Mouse (Mus musculus) myocyte (in vitro differentiated cells): ENCODE measurements around the gene Ulk4. TPM values are rescaled to one million over a fixed set of nuclear protein-coding genes. Genes with fewer than 3 reads are reported as not detected.

Experiments
- H3K27me3 ChIP-seq: one replicate; pipeline ENCODE4 v1.6.1; 2011; ENCODE audit not compliant: control insufficient read depth, insufficient read depth, insufficient read length
- H3K36me3 ChIP-seq: one replicate; pipeline ENCODE4 v1.6.1; 2011; ENCODE audit not compliant: control insufficient read depth, insufficient read depth
- H3K4me2 ChIP-seq: one replicate; pipeline ENCODE4 v1.6.1; 2011; ENCODE audit warnings: low read depth, control low read depth
- H3K4me3 ChIP-seq: one replicate; pipeline ENCODE4 v1.5.1; 2011; ENCODE audit warnings: mild to moderate bottlenecking, control low read depth, moderate library complexity
- H3K79me2 ChIP-seq: one replicate; pipeline ENCODE4 v1.6.1; 2011; ENCODE audit not compliant: control insufficient read depth, insufficient read depth
- H3ac ChIP-seq: one replicate; pipeline ENCODE4 v1.6.1; 2011; ENCODE audit not compliant: control insufficient read depth, insufficient read length
- CEBPB ChIP-seq: IDR thresholded peaks from 2 replicates; pipeline ENCODE4 v1.6.1; 2011; ENCODE audit warnings: mild to moderate bottlenecking, moderate library complexity; ENCODE audit not compliant: poor library complexity, insufficient read depth, severe bottlenecking
- E2F4 ChIP-seq: IDR thresholded peaks from one replicate; pipeline ENCODE4 v1.6.1; 2011; ENCODE audit warnings: mild to moderate bottlenecking, control low read depth, moderate library complexity; ENCODE audit not compliant: insufficient read depth
- MAX ChIP-seq: IDR thresholded peaks from one replicate; pipeline ENCODE4 v1.6.1; 2011; ENCODE audit warnings: low read depth, mild to moderate bottlenecking, control low read depth
- MYOD1 ChIP-seq, 3 experiments: IDR thresholded peaks; one replicate each; pipeline ENCODE4 v1.6.1; 2011; ENCODE audit warnings: control low read depth in 2 of 3, low read depth in 2 of 3, mild to moderate bottlenecking in 2 of 3, moderate library complexity in 1 of 3; ENCODE audit not compliant: insufficient read length in 2 of 3, control insufficient read depth in 1 of 3
- MYOG ChIP-seq, 3 experiments: IDR thresholded peaks; one replicate each; pipeline ENCODE4 v1.6.1; 2011; ENCODE audit warnings: control low read depth in 2 of 3, low read depth in 2 of 3, mild to moderate bottlenecking in 2 of 3; ENCODE audit not compliant: insufficient read length in 2 of 3, control insufficient read depth in 1 of 3, insufficient read depth in 1 of 3
- POLR2A ChIP-seq: IDR thresholded peaks from one replicate; pipeline ENCODE4 v1.6.1; 2011; ENCODE audit warnings: low read depth, mild to moderate bottlenecking, control low read depth, moderate library complexity; ENCODE audit not compliant: insufficient read length
- POLR2AphosphoS2 ChIP-seq: IDR thresholded peaks from one replicate; pipeline ENCODE4 v1.6.1; 2011; ENCODE audit warnings: low read depth, control low read depth; ENCODE audit not compliant: insufficient read length
- REST ChIP-seq: IDR thresholded peaks from one replicate; pipeline ENCODE4 v1.6.1; 2011; ENCODE audit warnings: mild to moderate bottlenecking, control low read depth, moderate library complexity; ENCODE audit not compliant: insufficient read depth, insufficient read length
- SRF ChIP-seq: IDR thresholded peaks from one replicate; pipeline ENCODE4 v1.6.1; 2011; ENCODE audit warnings: low read depth; ENCODE audit not compliant: control insufficient read depth, insufficient read length
- TCF12 ChIP-seq: IDR thresholded peaks from one replicate; pipeline ENCODE4 v1.6.1; 2011; ENCODE audit warnings: mild to moderate bottlenecking, control low read depth; ENCODE audit not compliant: poor library complexity, insufficient read depth, severe bottlenecking
- TCF3 ChIP-seq: IDR thresholded peaks from one replicate; pipeline ENCODE4 v1.6.1; 2011; ENCODE audit warnings: low read depth, control low read depth; ENCODE audit not compliant: insufficient read length
- USF1 ChIP-seq: IDR thresholded peaks from one replicate; pipeline ENCODE4 v1.6.1; 2011; ENCODE audit warnings: low read depth, mild to moderate bottlenecking, control low read depth, moderate library complexity
- polyA plus RNA-seq: library from polyadenylated mRNA; unstranded; fragments of >200 nt; fragmentation: generic; extraction: Trizol; gene quantifications from one replicate; pipeline ENCODE4 v1.2.1, GENCODE M21; 2012; ENCODE audit warnings: missing spikeins

The Ulk4 gene
- polyA plus RNA-seq, 1 experiment = 0.85 TPM

DNA sequence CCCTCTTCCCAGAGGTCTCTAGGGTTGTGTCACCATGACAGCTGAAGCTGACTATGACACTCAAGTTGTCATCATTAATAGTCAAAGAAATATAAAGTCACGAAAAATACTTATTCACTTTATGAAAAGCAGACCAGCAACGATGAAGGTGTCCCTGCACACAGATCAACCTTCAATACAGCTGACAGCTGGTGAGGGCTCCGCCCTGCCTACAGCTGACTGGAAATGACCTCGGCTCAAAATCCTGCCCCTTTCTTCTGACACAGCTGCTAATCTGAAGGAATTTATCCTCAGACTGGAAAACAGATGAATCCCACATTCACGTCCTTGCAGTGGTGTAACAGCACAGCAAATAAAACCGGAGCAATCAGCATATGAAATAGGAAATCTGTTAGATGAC is 105.4 kb downstream of the Ulk4 start:
- Histone ChIP-seq H3K79me2 (no peaks in the 10 kb centered on the region), H3ac (no peak overlapping the region), H3K36me3 (no peaks in the 10 kb centered on the region), H3K4me2 (no peak overlapping the region), H3K27me3 (no peaks in the 10 kb centered on the region), H3K4me3 (no peak overlapping the region)
- TF ChIP-seq E2F4 (no peak), TCF3 (peak; percentile 17), MYOD1 (IDR thresholded peaks at IDR 0.05; ENCODE audit: control insufficient read depth in 1 of 3, insufficient read length in 2 of 3, low read depth in 2 of 3) (peak in 2 of 3 experiments; percentile 43 to 77), MYOG (IDR thresholded peaks at IDR 0.05; ENCODE audit: control insufficient read depth in 1 of 3, insufficient read depth in 1 of 3, insufficient read length in 2 of 3, low read depth in 2 of 3) (peak; percentile 6 to 81 (median 79))

DNA sequence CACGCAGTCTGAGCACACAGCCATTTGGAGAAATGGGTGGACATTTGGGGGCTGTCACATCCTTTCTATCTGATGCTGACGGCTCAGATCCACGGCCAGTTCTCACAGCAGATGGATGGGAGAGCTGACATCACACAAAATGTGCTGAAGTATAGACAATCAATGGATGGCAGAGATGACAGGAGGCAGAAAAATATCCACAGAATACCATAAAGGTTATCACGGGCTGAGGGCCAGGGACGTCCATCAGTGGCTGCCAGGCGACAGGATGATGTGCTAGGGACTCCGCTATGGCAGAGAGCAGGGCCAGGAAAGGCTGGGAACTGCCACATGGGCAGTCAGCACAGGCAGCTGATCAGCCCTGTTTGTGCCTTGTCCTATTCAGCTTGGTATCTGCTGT is 112.4 kb downstream of the Ulk4 start:
- no peaks in the 10 kb centered on the region for H3K36me3 ChIP-seq
- H3K27me3 ChIP-seq = no peaks in the 10 kb centered on the region
- H3K4me3 ChIP-seq = no peak overlapping the region
- no peak overlapping the region for H3ac ChIP-seq
- no peaks in the 10 kb centered on the region for H3K79me2 ChIP-seq
- H3K4me2 ChIP-seq = no peak overlapping the region
- TF ChIP-seq MAX = no peak
- TF ChIP-seq POLR2AphosphoS2 = no peak
- no peak for TF ChIP-seq USF1

DNA sequence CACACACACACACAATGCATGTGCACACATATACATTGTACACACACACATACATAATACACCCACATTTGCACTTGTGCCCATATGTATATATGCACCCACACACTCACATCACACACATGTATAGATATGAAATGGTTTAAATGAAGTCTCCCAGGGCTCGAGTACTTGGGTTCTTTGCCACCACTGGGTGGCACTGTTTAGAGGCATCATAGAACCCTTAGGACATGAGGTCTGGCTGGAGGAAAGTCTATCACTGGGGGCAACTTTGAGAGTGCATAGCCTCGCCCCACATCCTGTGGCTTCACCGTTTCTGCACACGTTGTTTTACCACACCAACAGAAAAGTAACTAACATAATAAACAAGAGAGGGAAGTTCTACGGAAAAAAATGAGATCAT is 114.2 kb downstream of the Ulk4 start:
- Histone ChIP-seq H3K27me3 (no peaks in the 10 kb centered on the region), H3K4me2 (no peak overlapping the region), H3K36me3 (no peaks in the 10 kb centered on the region), H3K79me2 (no peaks in the 10 kb centered on the region), H3ac (no peak overlapping the region), H3K4me3 (no peak overlapping the region)
- no peak for TF ChIP-seq POLR2A
- no peak for TF ChIP-seq USF1
- TF ChIP-seq TCF3 = no peak
- TF ChIP-seq CEBPB = no peak
- TF ChIP-seq POLR2AphosphoS2 = no peak
- no peak for TF ChIP-seq SRF
- TF ChIP-seq MYOD1 (IDR thresholded peaks at IDR 0.05; ENCODE audit: control insufficient read depth in 1 of 3, insufficient read length in 2 of 3, low read depth in 2 of 3) = no peak
- TF ChIP-seq REST = no peak

DNA sequence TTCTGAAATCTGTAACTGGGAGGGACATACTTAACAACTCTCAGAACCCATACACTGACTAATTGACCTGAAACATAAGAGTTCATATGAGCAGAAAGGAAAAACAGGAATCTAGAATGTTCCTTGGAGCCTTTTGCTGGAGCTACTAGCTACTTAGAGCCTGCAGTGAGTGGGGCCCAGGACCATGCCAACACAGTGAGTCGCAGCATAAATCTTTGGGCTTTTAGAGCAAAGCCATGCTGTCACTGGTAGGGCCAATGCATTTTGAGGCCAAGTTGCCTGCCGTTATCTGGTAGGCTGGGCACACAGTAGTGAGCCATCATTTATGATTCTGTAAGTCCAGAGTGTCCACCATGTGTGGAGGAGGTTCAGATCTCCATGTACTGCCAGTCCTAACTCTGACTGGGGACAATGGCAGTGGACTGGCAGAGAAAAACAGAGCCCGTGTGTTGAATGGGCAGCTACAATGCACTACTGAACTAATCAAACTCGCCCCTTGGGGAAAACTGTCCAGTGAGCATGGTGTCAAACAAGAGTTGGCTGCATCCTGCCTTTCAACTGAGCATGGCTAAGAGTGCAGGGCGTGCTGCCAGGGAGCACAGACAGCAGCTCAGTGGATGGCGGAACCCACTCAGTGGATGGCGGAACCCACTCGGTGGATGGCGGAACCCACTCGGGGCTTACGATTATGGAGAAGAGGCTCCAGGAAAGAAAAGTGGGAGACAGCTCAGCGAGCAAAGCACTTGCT is 115.0 kb downstream of the Ulk4 start:
- Histone ChIP-seq H3K27me3 (no peaks in the 10 kb centered on the region), H3K4me2 (no peak overlapping the region), H3ac (no peak overlapping the region), H3K36me3 (no peaks in the 10 kb centered on the region), H3K4me3 (no peak overlapping the region), H3K79me2 (no peaks in the 10 kb centered on the region)
- TF ChIP-seq MYOD1 (IDR thresholded peaks at IDR 0.05; ENCODE audit: control insufficient read depth in 1 of 3, insufficient read length in 2 of 3, low read depth in 2 of 3) = no peak
- TF ChIP-seq USF1 = no peak
- TF ChIP-seq TCF3 = no peak
- no peak for TF ChIP-seq TCF12
- TF ChIP-seq MYOG (IDR thresholded peaks at IDR 0.05; ENCODE audit: control insufficient read depth in 1 of 3, insufficient read depth in 1 of 3, insufficient read length in 2 of 3, low read depth in 2 of 3) = no peak
- no peak for TF ChIP-seq MAX
- no peak for TF ChIP-seq E2F4
- TF ChIP-seq CEBPB = no peak
- no peak for TF ChIP-seq SRF
- TF ChIP-seq POLR2A = no peak
- no peak for TF ChIP-seq REST
- TF ChIP-seq POLR2AphosphoS2 = no peak

DNA sequence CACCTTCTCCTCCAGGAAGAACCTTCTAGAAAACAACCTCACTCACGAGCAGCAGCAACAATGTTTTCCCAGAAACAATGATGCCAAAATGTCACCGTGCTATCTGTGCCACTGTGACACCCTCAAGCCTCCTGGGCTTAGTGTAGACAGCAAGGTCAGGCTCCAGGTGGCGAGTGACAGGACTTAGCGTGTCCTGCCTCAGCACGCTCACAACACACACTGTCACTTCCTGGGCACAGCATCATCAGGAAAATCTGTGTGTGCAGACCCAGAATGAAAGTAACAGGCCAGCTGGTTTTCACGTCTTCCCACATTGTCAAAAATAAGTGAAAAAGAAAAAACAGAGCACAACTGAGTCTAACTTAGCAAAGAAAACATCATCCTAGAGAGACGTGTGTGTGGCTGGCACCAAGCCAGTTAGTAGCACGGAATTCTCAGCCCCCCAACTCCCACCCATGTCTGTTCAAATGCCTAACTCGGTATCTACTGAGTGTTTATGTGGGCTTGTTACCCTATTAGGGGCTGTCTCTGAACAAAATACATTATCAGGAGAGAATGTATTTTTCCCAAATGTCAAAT is 120.7 kb downstream of the Ulk4 start:
- Histone ChIP-seq H3ac (no peak overlapping the region), H3K27me3 (no peaks in the 10 kb centered on the region), H3K4me3 (no peak overlapping the region), H3K79me2 (no peaks in the 10 kb centered on the region), H3K4me2 (no peak overlapping the region), H3K36me3 (no peaks in the 10 kb centered on the region)
- TF ChIP-seq E2F4 (no peak), MAX (no peak), MYOG (IDR thresholded peaks at IDR 0.05; ENCODE audit: control insufficient read depth in 1 of 3, insufficient read depth in 1 of 3, insufficient read length in 2 of 3, low read depth in 2 of 3) (no peak), SRF (no peak)
